Mouse (Mus musculus) CD8-positive naive resting alpha-beta T cell, adult 2 months (primary cell): ENCODE results near the gene Kcnj8.
"Not testable (repeated sequence)": the region's sequence is repeated elsewhere in the genome, so short reads cannot be mapped to it uniquely, and the experiment has no call there.

Experiments
- DNase-seq, 2 experiments: peaks; one replicate each; pipeline ENCODE4 v3.0.0; 2022; ENCODE audit warnings: low read depth in 2 of 2, low spot score in 2 of 2

Gene Kcnj8

GRCm38 (mm10) chr6:142551482-142551881, 19.9 kb downstream of the Kcnj8 start:
- DNase-seq, result no peak

GRCm38 (mm10) chr6:142550871-142551270, 20.5 kb downstream of the Kcnj8 start:
- DNase-seq, result no peak

GRCm38 (mm10) chr6:142548377-142548776, 23.0 kb downstream of the Kcnj8 start:
- DNase-seq, result no peak

GRCm38 (mm10) chr6:142545132-142545531, 26.3 kb downstream of the Kcnj8 start:
- DNase-seq, result no peak

GRCm38 (mm10) chr6:142543648-142544047, 27.8 kb downstream of the Kcnj8 start:
- no peak for DNase-seq

GRCm38 (mm10) chr6:142542800-142543175, 28.6 kb downstream of the Kcnj8 start:
- DNase-seq, result no peak

- DNase-seq, result no peak
Measured at GRCm38 (mm10) chr6:142542082-142542799, 29.2 kb downstream of the Kcnj8 start.

- DNase-seq, result no peak
Measured at GRCm38 (mm10) chr6:142540561-142541160, 30.8 kb downstream of the Kcnj8 start.

- DNase-seq, result no peak
Measured at GRCm38 (mm10) chr6:142540131-142540530, 31.3 kb downstream of the Kcnj8 start.

GRCm38 (mm10) chr6:142538503-142538902, 32.9 kb downstream of the Kcnj8 start:
- DNase-seq, result peak; percentile 17 to 35

- DNase-seq, result no peak
Measured at GRCm38 (mm10) chr6:142533412-142533811, 38.0 kb downstream of the Kcnj8 start.

GRCm38 (mm10) chr6:142532686-142533085, 38.7 kb downstream of the Kcnj8 start:
- DNase-seq, result no peak

GRCm38 (mm10) chr6:142532141-142532540, 39.3 kb downstream of the Kcnj8 start:
- no peak for DNase-seq

GRCm38 (mm10) chr6:142530378-142530777, 41.0 kb downstream of the Kcnj8 start:
- DNase-seq, result no peak

GRCm38 (mm10) chr6:142529680-142530079, 41.7 kb downstream of the Kcnj8 start:
- DNase-seq, result no peak

- DNase-seq, result no peak
Measured at GRCm38 (mm10) chr6:142527931-142528562, 43.4 kb downstream of the Kcnj8 start.

GRCm38 (mm10) chr6:142524635-142525308, 46.6 kb downstream of the Kcnj8 start:
- peak; percentile 47 to 60 for DNase-seq

GRCm38 (mm10) chr6:142521591-142522110, 49.8 kb downstream of the Kcnj8 start:
- DNase-seq, result no peak

- peak in 1 of 2 experiments; percentile 38 for DNase-seq
Measured at GRCm38 (mm10) chr6:142519110-142519509, 52.3 kb downstream of the Kcnj8 start.

GRCm38 (mm10) chr6:142515379-142515778, 56.0 kb downstream of the Kcnj8 start:
- not testable (repeated sequence) for DNase-seq

GRCm38 (mm10) chr6:142514912-142515311, 56.5 kb downstream of the Kcnj8 start:
- no peak for DNase-seq
